Mouse (Mus musculus) urinary bladder, adult 2 months (tissue): ENCODE results near the gene Cox7a2. TPM values are rescaled to one million over a fixed set of nuclear protein-coding genes. Genes with fewer than 3 reads are reported as not detected.

Source experiments
- DNase-seq: peaks from one replicate; pipeline ENCODE4 v3.0.0; 2022; ENCODE audit warnings: low spot score
- polyA plus RNA-seq: library from polyadenylated mRNA; depleted of rRNA; stranded (reverse); fragments of >200 nt; gene quantifications from 2 replicates; pipeline ENCODE4 v1.2.3, GENCODE M21; 2012; rRNA removed

Cox7a2 gene
- polyA plus RNA-seq: 399 and 458 TPM in 2 replicates

DNA sequence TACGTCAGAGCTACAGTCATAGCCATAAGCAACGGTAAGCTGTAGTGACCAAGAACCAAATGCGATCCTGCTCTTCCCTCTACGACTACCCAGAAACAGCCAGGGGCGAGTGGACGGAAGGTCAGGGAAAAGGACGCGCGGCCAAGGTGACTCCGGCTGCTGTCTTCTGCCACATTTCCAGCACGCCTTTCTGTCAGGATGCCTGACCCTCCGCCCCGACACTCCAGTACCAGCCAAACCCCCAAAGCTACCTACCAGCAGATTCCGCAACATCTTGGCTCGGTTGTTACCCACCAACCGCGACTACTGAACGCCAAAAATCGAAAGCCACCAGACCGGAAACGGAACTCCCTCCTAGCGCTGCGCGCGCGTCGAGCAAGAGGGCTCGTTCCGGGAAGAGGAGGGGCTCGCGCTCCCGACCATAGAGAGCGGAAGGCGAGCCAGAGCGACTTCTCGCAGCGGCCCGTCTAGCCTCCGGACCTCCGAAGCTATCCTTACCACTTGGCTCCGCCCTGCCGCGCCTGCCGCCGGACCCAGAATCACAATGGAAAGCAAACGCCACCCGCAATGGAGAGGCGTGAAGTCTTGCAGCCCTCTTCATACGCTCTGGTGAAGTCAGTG lies at the start of gene Cox7a2:
Gene Cox7a2, minus strand, starts transcription at position 494 of the 621 bp plus-strand sequence.
- peak; percentile 88 for DNase-seq

DNA sequence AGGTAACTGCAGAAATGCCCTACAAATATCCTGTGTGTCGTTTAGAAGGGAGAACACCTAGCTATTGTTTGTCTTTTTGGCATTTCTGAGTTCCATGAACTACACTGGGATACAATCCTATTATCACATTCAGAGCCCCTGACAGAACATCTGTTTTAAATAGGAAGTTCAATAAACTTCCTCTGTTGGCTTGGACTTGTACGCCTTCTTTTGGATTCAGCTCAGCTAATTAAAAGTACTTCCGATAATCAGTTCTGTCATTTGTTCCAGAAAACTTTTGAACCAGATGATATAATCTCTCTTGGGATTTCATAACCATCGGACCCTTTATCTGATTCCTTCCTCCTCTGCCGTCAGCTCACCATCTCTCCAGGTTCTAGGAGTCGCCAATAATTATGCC lies 49.7 kb upstream of the Cox7a2 start:
- no peak for DNase-seq

- no peak for DNase-seq
Measured at GRCm38 (mm10) chr9:79807178-79807577, 47.5 kb upstream of the Cox7a2 start.

GRCm38 (mm10) chr9:79806317-79807075 lies 46.8 kb upstream of the Cox7a2 start:
- DNase-seq: no peak

DNA sequence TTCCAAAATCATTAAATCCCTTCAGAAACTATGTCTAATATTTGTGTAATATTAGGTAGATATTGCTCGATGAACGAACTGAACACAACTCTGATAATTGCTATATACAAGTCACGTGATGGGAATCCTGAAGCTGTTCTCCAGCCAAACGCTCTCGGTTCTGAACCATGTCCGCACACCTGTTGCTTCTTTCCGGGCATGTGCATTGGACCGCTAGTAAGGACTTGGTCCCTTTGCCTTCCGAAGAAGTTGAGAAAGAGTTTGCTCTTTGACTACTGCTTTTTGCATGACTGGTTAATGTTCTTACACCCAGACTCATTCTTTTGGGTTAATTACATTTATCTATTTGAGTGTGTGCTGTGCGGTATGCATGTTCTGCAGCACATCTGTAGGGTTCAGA lies 45.7 kb upstream of the Cox7a2 start:
- DNase-seq: no peak

DNA sequence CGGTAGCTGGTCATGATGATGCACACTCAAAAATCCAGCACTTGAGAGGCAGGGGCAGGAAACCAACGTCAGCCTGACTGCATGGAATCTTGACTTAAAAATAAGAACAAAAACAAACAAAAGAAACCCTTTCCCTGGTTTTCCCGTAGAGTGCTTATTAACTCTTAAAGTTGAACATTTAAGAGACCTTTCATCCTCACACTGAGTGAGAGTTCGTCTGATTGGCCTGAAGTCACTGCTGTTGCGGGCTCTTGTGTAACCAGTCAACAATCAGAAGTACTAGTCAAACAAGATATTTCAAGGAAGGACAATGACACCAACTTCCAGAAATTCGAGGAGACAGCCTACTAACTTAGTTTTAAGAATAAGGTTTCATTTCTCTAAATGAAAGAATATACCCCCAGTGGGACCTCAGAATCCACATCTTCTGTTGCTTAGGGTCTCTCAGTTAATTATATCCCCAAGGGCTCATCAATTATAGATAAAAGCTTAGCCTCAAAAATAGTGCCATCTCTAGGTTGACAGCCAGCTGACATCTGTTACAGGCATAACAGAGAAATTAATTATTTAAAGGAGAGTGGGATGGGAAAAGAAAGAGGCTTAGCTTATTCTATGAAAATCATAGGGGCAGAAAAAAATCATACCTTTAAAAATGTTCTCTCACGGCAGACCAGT lies 36.9 kb upstream of the Cox7a2 start:
- no peak for DNase-seq

GRCm38 (mm10) chr9:79795076-79795475 lies 35.4 kb upstream of the Cox7a2 start:
- no peak for DNase-seq

DNA sequence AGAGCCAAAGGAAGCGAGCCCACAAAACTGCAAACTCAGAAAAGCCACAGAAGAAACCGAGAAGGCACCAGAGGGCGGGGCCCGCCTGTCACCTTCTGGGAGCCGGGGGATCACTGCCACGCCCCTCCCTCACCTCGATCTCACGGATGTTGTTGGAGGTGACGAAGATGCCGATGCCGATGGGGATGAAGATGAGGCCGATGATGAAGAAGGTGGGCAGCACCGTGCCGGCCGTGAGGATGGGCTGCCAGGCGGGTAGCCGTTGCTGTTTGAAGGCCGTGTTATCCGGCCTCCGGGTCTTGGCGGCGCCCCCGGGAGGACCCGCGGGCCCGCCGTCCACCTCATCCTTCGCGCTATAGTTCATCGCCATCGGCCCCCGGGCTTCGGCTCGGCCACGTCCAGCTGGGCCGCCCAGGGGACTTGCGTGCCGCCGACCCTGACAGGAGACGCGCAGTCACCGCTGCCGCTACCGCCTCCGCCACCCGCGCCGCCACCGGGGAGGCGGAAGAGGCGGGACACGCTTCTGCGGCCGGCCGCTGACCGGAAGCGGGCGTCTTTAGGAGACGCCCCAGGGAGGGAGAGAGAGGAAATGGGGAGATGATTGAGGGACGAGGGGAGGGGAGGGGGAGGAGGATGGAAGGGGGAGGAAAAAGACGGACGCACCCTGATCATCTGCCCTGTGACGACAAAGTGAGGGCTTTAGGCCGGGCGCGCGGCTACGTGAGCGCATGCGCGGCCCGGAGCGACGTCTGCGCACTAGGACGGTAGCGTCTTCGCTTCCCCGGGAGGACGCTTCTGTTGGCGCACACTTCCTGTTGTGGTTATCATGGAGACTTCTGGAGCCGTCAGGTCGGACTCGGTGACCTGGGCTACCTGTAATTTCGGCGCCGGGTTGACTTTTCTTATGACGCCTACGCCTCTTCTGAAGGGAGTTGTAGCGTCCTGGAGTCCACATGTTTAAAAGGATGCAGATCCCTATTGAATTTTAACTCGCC lies 33.5 kb upstream of the Cox7a2 start, which contains the start of gene Tmem30a:
Gene Tmem30a, minus strand, starts transcription at position 667 of the 995 bp plus-strand sequence.
- peak; percentile 85 for DNase-seq

GRCm38 (mm10) chr9:79785794-79786085 lies 26.1 kb upstream of the Cox7a2 start:
- no peak for DNase-seq

GRCm38 (mm10) chr9:79784934-79785793 lies 25.5 kb upstream of the Cox7a2 start:
- no peak for DNase-seq

DNA sequence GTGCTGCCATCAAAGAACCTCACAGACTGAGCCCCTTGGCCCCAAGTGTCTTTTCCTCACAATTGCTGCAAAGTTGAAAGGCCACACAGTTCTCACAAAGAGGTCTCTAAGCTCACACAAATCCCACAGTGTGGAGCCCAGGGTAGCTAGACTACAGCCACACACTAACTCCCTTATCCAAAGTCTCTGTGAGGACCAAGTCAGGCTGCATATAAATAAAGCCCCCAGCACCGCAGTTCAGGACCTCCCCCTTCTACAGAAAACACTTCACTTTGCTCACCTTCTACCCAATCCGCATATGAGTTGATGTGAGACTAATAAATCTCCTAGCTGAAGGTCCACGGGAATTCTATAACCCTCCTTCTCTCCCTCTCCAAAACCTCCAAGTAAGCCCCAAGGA lies 24.8 kb upstream of the Cox7a2 start:
- no peak for DNase-seq

DNA sequence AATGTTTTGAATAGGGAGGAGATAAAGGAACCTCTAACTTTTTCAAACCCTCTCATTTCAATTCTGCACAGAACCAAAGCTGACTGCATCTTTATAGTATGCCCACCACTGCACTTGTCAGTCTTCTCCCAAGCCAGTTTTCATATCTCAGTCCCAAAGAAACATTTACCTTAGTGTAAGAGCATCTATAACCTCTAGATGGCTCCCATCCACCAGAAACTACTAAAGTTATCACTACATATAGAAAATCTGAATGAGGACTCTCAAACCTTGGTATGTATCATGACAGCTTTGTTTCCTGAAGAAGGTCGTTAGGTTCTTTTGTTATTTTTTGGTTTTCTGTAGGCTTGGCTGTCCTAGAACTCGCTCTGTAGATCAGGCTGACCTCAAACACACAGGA lies 19.7 kb upstream of the Cox7a2 start:
- DNase-seq: no peak

GRCm38 (mm10) chr9:79766991-79767545 lies 7.4 kb upstream of the Cox7a2 start:
- DNase-seq: no peak

DNA sequence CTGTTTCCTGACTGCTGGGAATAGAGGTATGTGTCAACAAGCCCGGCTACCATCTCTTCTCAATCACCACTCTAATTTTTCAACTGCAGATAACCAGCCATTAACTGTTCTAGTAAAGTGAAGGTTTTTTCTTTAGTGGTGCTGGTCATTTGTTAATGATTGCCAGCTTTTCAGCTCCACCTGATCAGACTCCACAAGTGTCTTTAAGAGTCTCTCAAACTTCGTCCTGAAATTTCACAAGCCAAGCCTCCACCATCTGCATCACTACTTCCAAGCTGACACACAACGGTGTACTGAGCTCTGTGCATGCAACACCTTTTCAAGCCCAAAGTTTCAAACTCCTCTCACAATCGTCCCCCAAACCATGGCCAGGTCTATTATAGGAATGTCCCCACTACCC lies 5.7 kb upstream of the Cox7a2 start:
- DNase-seq: no peak

GRCm38 (mm10) chr9:79762519-79762918 lies 2.8 kb upstream of the Cox7a2 start:
- DNase-seq: no peak

- no peak for DNase-seq
Measured at GRCm38 (mm10) chr9:79760076-79760475, 398 bp upstream of the Cox7a2 start.

- DNase-seq: no peak
Measured at GRCm38 (mm10) chr9:79755311-79755710, 4.4 kb downstream of the Cox7a2 start.

DNA sequence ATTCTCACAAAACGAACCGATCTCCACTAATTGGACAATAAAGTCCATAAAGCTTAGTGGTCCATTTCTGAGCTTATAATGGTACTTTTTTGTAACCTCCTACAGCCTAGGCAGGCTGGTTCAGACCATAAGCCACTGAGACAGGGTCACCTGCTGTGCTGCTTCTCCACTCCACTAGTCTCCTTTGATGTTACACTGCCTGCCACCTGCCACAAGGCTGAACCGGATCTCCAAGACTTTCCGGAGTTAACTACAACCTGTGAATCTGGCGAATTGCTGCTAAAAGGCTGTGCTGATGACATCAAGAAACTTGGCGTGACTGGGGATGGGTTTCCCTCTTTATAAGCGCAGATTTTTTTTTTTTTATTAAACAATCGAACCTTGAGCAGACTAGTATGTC lies 7.8 kb downstream of the Cox7a2 start:
- no peak for DNase-seq

GRCm38 (mm10) chr9:79750709-79751108 lies 9.0 kb downstream of the Cox7a2 start:
- DNase-seq: no peak

DNA sequence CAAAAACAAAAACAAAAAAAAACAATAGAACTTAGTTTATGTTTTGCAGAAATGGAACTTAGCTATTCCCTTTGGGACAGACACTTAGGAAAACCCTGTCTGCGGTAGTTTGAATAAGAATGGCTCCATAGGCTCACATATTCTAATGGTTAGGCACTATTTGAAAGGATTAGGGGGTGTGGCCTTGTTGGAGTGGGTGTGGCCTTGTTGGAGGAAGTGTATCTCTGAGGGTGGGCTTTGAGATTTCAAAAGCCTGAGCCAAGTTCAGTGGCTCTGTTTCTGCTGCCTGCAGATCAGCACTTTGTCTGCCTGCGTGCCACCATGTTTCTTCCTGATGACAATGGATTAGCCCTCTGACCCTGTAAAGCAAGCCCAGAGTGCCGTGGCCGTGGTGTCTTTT lies 14.6 kb downstream of the Cox7a2 start:
- no peak for DNase-seq

DNA sequence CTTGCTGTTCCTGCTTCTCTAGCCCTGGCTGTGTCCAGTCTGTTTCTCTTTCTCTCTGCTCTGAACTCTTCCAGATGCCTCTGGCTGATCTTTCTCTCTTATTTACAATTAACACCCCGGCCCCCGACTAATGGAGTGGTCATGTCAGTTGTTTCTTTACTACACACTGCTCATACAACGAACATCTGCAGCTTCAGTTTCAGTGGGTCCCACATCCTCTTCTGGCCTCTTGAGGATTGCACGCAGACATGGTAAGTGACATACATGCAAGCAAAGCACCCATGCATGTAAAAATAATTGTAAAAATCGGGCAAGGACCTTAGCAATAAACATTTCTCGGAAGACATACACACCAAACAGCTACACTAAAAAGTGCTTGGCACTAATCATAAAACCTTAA lies 24.1 kb downstream of the Cox7a2 start:
- DNase-seq: no peak
